Mouse (Mus musculus): ENCODE measurements at regions not wholly inside any gene's neighbourhood (a gene's known extent, or its start where the extent isn't known, plus 50 kb on each side); places are given as distances from the start of the nearest gene placed in this dataset.

GRCm38 (mm10) chr12:8070788-8071187 lies 93.3 kb downstream of the Apob start:
- Histone ChIP-seq H3K4me2 (ENCODE audit: low read length) (no peak overlapping the region), H3K9me3 (replicated peaks; ENCODE audit: low read length) (no peaks in the 10 kb centered on the region), H3K4me3 (replicated peaks; ENCODE audit: low read depth, low read length) (no peak overlapping the region), H3K27me3 (ENCODE audit: insufficient read depth, low read length) (no peaks in the 10 kb centered on the region), H3K36me3 (ENCODE audit: insufficient read depth, low read length) (no peaks in the 10 kb centered on the region), H3K4me1 (replicated peaks; ENCODE audit: insufficient read depth, low read length) (no peaks in the 10 kb centered on the region), H3K9ac (ENCODE audit: low read depth, low read length) (no peak overlapping the region), H3K27ac (no peak overlapping the region)
- DNase-seq (ENCODE audit: low spot score), result no peak
- no peak for ATAC-seq (replicated peaks; ENCODE audit: low FRiP score, low read depth)
- WGBS, result 64% methylated on average over 6 of the region's 6 CpGs
- no peak for TF ChIP-seq CTCF (IDR thresholded peaks at IDR 0.05; ENCODE audit: low read depth)

- H3K27ac ChIP-seq, result no peak overlapping the region
- no peak overlapping the region for H3K4me3 ChIP-seq (replicated peaks; ENCODE audit: low read depth, low read length)
- H3K9me3 ChIP-seq (replicated peaks; ENCODE audit: low read length), result no peaks in the 10 kb centered on the region
- no peak overlapping the region for H3K9ac ChIP-seq (ENCODE audit: low read depth, low read length)
- ATAC-seq (replicated peaks; ENCODE audit: low FRiP score, low read depth), result no peak
- DNase-seq (ENCODE audit: low spot score), result no peak
- H3K4me2 ChIP-seq (ENCODE audit: low read length), result no peak overlapping the region
- H3K27me3 ChIP-seq (ENCODE audit: insufficient read depth, low read length), result no peaks in the 10 kb centered on the region
- WGBS, result 81% methylated on average over 4 of the region's 4 CpGs
- H3K4me1 ChIP-seq (replicated peaks; ENCODE audit: insufficient read depth, low read length), result no peaks in the 10 kb centered on the region
- TF ChIP-seq CTCF (IDR thresholded peaks at IDR 0.05; ENCODE audit: low read depth), result no peak
- H3K36me3 ChIP-seq (ENCODE audit: insufficient read depth, low read length), result no peaks in the 10 kb centered on the region
These were observed 93.8 kb downstream of the Apob start for GRCm38 (mm10) chr12:8071286-8071685.

GRCm38 (mm10) chr12:8076010-8076540 lies 98.6 kb downstream of the Apob start:
- Histone ChIP-seq H3K4me2 (ENCODE audit: low read length) (no peak overlapping the region), H3K27ac (no peak overlapping the region), H3K4me3 (replicated peaks; ENCODE audit: low read depth, low read length) (no peak overlapping the region), H3K36me3 (ENCODE audit: insufficient read depth, low read length) (no peaks in the 10 kb centered on the region), H3K27me3 (ENCODE audit: insufficient read depth, low read length) (no peaks in the 10 kb centered on the region), H3K9me3 (replicated peaks; ENCODE audit: low read length) (no peaks in the 10 kb centered on the region), H3K4me1 (replicated peaks; ENCODE audit: insufficient read depth, low read length) (no peaks in the 10 kb centered on the region), H3K9ac (ENCODE audit: low read depth, low read length) (no peak overlapping the region)
- no peak for DNase-seq (ENCODE audit: low spot score)
- no peak for ATAC-seq (replicated peaks; ENCODE audit: low FRiP score, low read depth)
- no peak for TF ChIP-seq CTCF (IDR thresholded peaks at IDR 0.05; ENCODE audit: low read depth)

GRCm38 (mm10) chr12:8077346-8077745 lies 99.9 kb downstream of the Apob start:
- Histone ChIP-seq H3K4me2 (ENCODE audit: low read length) (no peak overlapping the region), H3K27ac (no peak overlapping the region), H3K4me3 (replicated peaks; ENCODE audit: low read depth, low read length) (no peak overlapping the region), H3K9ac (ENCODE audit: low read depth, low read length) (no peak overlapping the region), H3K36me3 (ENCODE audit: insufficient read depth, low read length) (no peaks in the 10 kb centered on the region), H3K27me3 (ENCODE audit: insufficient read depth, low read length) (no peaks in the 10 kb centered on the region), H3K4me1 (replicated peaks; ENCODE audit: insufficient read depth, low read length) (no peaks in the 10 kb centered on the region), H3K9me3 (replicated peaks; ENCODE audit: low read length) (no peaks in the 10 kb centered on the region)
- DNase-seq (ENCODE audit: low spot score) (no peak), ATAC-seq (replicated peaks; ENCODE audit: low FRiP score, low read depth) (no peak)
- 90% methylated on average over 4 of the region's 4 CpGs for WGBS
- no peak for TF ChIP-seq CTCF (IDR thresholded peaks at IDR 0.05; ENCODE audit: low read depth)

- Histone ChIP-seq H3K27ac (no peak overlapping the region), H3K4me1 (replicated peaks; ENCODE audit: insufficient read depth, low read length) (no peaks in the 10 kb centered on the region), H3K4me2 (ENCODE audit: low read length) (no peak overlapping the region), H3K27me3 (ENCODE audit: insufficient read depth, low read length) (no peaks in the 10 kb centered on the region), H3K4me3 (replicated peaks; ENCODE audit: low read depth, low read length) (no peak overlapping the region), H3K9ac (ENCODE audit: low read depth, low read length) (no peak overlapping the region), H3K9me3 (replicated peaks; ENCODE audit: low read length) (no peaks in the 10 kb centered on the region), H3K36me3 (ENCODE audit: insufficient read depth, low read length) (no peaks in the 10 kb centered on the region)
- 82% methylated on average over 3 of the region's 3 CpGs for WGBS
- TF ChIP-seq CTCF (IDR thresholded peaks at IDR 0.05; ENCODE audit: low read depth), result no peak
- ATAC-seq (replicated peaks; ENCODE audit: low FRiP score, low read depth), result no peak
- DNase-seq (ENCODE audit: low spot score), result no peak
These were observed 100.6 kb downstream of the Apob start for GRCm38 (mm10) chr12:8078046-8078445.

- peak; percentile 76 for ATAC-seq (replicated peaks; ENCODE audit: low FRiP score, low read depth)
- H3K9me3 ChIP-seq (replicated peaks; ENCODE audit: low read length), result no peaks in the 10 kb centered on the region
- H3K27ac ChIP-seq, result peak overlapping the region; percentile 31; the same call in 1 of the 2 replicates
These were observed 105.5 kb downstream of the Apob start for GRCm38 (mm10) chr12:8082688-8083661.

More at GRCm38 (mm10) chr12:8082688-8083661, 105.5 kb downstream of the Apob start:
- 14% methylated on average over 8 of the region's 8 CpGs for WGBS
- Histone ChIP-seq H3K4me2 (ENCODE audit: low read length) (no peak overlapping the region), H3K4me3 (replicated peaks; ENCODE audit: low read depth, low read length) (no peak overlapping the region), H3K9ac (ENCODE audit: low read depth, low read length) (no peak overlapping the region), H3K27me3 (ENCODE audit: insufficient read depth, low read length) (no peaks in the 10 kb centered on the region), H3K4me1 (replicated peaks; ENCODE audit: insufficient read depth, low read length) (no peaks in the 10 kb centered on the region), H3K36me3 (ENCODE audit: insufficient read depth, low read length) (no peaks in the 10 kb centered on the region)
- DNase-seq (ENCODE audit: low spot score), result peak; percentile 94
- TF ChIP-seq CTCF (IDR thresholded peaks at IDR 0.05; ENCODE audit: low read depth), result no peak
